Mouse (Mus musculus) heart, adult 11 months (tissue): ENCODE measurements around the gene Tppp3.

Source experiments
- DNase-seq: peaks from one replicate; pipeline ENCODE4 v3.0.0; 2022

Gene Tppp3

DNA sequence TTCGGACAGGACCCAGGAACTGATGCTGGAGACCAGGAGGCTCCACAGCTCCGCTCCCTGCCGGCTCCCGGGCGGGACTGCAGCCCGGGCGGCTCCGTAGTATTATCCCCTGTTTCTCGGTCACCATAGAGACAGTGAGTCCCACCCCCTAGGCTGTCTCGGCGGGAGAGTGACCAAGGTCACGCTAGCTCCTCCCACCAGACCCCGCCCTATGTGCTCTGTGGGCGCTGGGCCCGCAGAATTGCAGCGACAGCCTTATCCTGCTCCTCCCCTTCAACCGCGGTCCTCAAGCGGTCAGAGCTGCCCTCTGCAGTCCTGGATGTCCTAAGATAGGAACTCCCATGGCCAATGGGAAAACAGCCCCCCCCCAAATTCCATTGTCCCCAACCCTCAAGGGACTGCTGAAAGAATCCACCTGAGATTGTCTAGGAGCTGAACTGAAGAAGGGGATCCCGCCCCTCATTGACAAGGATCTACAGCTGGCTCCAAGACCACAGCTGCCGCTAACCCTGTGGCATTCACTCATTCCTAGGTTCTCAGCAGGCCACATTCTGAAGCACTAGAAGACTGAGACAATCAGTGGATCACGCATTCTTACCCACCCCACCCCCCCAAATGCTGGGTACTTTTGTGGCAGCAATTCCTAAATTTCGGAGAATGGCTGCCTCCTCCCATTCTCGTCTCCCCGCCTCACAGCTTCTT, at the start of gene Tppp3:
TSS of gene Tppp3 (minus strand) at position 213 of the 702 bp plus-strand sequence.
- DNase-seq: peak; percentile 100

DNA sequence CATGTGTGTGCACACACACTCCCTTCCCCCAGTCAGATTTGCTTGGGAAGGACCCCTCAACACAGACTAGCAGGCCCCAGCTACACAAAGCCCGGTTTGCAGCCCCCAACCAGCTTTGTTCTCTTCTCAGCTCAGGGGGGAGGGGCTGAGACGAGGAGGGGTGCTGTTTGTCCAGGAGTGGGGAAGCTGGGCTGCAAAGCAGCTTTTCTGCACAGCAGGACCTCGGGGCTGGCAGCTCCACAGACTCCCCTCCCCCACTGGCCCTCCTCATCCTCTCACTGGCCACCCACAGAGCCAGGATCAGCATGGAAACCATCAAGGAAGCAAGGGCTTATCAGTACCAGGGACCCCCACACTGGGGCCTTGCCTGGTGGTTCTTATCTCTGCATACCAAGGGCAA, 49.7 kb upstream of the Tppp3 start:
- DNase-seq: no peak

DNA sequence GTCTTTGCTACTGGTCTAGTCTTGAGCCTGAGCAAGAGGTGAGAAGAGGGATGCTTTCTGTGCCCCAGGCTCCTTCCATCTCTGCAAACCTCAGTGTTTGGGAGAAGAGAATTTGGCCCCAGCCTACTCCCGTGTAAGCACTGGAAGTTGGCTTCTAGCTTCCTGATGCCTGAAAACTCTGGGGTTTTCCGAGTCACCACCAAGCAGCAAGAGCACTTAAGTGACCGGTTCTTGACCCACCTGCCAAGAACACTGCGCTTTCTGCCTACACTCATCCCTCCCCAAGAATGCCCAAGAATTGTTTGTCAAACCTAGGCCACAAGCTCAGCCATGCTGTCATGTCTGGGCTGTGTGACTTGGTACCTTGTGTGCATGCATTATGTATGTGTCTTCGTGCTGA, 49.2 kb upstream of the Tppp3 start:
- no peak for DNase-seq

DNA sequence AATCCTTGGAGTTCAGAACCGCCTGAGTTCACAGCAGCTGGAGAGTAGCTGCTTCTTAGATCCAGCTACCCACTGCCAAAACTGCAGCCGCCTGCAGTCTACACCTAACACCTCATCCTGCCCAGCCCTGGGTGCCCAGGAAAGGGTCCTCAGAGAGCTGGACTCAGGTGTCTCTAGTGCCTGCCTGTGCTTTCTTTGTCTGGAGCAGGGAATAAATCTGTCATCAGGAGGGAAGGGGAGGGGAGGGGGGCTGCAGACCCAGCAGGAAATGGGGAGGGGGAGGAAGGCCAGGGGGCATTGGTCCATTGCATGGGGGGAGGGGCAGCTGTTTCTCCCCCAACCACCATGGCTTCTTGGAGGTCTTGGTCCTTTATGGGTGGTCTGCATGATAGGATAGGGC, 48.3 kb upstream of the Tppp3 start:
- peak; percentile 92 for DNase-seq

DNA sequence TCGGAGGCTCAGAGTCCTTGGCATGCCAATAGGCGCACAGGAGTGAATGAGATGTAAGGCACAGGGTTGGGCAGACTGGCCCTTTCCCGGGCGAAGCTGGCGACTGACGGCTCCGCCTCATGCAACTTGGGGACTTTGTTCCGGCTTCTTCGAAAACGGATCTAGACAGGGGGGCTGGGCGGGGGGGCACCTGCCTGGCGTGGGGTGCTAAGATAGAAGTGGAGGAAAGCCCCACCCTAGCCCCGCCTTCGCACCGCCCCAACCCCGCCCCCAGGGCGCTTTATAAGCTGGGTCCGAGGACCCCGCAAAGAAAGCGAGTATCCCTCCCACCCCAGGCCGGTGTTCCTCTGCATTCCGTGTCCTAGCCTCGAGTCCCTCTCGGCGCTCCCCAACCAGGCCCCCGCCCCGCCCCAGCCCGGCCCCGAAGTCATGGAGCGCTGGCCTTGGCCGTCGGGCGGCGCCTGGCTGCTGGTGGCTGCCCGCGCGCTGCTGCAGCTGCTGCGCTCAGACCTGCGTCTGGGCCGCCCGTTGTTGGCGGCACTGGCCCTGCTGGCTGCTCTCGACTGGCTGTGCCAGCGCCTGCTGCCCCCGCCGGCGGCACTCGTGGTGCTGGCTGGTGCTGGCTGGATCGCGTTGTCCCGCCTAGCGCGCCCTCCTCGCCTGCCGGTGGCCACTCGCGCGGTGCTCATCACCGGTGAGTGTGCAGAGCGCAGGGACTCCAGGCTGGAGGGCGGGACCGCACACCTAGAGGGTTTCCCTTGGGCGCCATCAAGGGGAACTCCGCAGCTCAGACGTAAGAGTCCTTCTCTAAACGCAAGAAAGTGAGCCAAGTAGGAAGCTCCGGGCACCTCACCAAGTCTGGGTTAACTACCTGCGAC, 47.3 kb upstream of the Tppp3 start, which contains the start of gene Hsd11b2:
TSS of gene Hsd11b2 (plus strand) at position 320 of the 878 bp plus-strand sequence.
- peak; percentile 95 for DNase-seq

DNA sequence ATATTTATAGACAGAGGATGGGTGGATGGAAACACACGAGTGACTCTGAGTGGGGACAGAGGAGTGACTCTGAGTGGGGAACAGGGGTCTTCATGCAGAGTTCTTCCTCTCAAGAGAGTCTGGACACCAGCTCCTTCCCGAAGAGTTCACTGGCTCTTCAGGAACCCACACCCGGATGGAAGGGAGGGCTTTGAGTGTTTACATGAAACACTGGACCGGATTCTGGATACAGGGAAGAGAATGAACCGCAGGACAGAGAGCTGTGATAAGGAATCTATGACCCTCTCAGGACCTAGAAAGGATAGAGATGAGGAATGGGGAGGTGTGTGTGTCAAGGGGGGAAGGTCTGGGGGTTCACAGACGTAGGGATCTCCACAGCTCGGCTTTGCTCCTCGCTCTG, 46.0 kb upstream of the Tppp3 start:
- peak; percentile 90 for DNase-seq

DNA sequence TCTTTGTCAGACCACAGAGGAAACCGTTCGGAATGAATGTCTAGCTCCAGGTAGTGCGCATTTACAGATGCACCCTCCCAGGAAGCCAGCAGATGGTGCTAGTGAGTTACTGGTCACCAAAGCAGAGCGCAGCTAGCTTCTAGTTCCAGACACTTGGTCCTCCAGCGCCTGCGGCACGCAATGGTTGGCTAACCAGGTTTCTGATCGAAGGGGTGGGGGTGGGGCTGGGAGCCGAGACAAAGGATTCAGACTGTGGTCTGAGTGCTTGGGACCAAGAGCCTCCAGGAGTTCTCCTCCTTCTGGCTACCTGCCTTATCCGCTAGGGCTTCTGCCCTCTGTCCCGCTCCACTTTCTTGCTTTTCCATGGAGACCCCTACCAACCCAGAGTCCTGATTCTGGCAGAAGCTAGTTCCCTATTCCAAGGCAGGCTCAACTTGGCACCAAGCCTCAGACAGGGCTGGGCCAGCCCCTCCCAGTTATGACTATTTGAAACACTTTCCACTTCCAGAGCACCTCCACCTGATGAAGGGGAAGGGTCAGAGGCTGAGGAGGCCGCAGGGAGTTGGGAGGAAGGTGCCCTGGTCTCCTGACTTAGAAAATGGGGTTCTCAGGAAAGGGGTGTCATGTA, 44.8 kb upstream of the Tppp3 start:
- DNase-seq: peak; percentile 96

DNA sequence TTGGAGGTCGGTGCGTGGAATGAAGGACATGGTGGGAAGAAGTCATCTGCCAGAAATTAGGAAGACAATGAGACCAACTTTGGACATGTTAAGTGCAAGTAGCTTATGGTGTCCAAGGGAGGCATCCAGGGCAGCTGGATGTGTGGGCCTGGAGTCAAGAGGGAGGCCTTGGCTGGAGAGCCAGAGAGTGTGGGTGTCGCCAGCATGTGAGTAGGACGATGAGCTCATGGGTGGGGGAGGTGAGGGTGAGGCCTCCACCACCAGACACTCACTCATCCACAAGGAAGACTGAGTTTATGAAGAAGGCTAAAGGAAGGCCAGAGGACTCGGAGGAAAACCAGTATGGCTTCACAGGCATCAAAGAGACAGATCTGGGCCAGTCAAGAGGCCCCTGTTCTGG, 43.3 kb upstream of the Tppp3 start:
- DNase-seq: peak; percentile 96

DNA sequence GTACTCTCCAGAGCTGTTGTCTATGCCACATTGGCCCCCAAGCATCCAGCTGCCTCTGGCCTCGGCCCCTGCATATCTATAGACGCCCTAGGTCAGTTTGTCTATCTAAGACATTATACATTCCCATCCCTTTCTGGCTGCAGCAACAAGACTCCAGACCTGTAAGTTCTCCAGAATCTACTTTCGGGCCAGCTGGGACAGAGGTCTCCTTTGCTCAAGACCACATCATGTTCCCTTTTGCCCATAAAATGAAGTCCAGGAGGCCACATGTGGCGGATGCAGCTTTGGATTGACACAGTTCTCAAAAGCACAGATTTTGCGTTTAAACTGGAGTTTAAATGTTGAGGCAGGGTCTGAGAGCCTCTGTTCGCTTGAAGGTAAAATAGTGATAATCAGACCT, 42.9 kb upstream of the Tppp3 start:
- DNase-seq: peak; percentile 86

DNA sequence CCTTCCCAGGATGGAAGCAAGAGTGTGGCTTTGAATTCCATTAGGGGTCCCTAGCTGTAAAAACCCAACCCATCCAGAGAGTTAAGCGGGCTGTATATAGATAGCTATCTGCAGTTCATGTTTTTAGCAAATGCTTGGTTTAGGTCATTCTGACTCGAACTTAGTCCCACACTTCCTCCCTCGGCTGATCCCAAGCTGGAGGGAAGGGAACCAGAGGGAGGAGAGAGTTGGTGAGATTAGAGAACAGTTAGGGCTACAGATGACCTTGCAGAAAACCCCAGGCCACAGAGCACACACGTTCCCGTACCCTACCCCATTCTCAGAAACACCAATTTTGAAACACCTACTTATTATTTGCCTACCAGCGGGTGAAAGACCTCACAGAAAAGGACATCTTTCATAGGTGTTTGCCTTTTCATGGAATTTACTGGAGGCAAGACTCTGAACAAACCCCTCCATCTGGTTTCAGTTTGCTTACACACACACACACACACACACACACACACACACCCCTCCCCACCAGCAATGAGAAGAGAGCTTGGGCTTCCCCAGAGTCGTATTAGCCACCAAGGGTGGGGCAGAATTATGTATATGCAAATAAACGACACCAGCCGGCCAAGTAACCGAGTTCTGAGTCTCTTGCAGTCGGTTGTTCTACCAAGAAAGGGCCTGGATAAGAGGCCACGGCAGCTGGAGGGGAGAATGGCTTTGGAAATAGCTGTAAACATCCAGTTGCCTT, 38.8 kb upstream of the Tppp3 start:
- DNase-seq: no peak

DNA sequence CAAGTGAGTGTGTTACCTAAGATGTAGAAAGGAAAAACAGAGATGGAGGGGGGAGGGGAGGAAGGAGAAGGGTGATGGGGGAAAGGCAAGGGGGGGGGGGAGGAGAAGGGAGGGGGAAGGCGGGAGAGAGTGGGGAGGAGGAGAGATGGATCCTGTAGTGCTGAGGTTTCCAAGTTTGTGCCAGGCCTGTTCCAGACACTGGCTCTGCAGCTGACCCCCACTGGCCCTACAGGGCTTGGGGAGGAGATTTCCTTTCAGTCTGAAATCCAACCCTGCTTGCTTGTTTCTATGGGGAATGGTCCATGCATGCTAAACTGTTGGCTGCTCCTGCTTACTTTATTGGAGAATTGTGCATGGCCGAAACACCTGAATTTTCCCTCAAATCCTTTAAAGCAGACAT, 37.4 kb upstream of the Tppp3 start:
- no peak for DNase-seq

DNA sequence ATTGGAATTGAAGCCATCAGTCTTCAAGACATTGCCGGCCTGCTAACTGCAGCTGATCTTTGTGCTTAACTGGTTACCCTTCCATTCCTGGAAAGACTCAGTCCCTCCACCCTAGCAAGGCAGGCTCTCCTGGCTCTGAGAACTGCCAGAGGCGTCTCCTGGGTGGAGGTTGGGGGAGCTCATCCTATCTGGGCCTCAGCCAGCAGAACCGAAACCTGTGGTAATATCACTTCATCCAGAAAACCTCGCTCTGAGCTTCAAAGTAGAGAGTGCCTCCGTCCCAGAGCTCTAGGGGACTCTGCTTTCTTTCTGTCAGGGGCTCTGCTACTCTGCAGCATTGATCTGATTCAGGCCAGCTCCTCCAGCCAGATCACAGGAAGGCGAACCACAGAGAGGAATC, 35.7 kb upstream of the Tppp3 start:
- DNase-seq: peak; percentile 93

DNA sequence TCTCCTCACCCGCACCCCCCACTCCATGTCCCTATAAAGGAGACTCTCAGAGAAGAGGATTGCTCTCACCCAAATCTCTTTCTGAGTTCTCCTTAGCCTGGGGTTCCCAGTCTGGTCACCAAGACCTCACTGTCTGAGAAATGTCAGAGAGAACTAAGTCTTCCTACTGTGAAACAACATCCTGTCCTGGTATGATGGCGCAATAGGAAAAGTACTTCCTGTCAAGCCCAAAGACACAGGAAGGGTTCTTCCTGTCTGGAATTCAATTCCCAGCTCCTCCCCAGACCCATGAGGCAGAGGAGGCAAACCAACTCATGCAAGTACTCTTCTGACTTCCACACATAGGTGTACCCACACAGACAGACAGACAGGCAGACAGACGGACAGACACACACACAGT, 33.3 kb upstream of the Tppp3 start:
- peak; percentile 95 for DNase-seq

DNA sequence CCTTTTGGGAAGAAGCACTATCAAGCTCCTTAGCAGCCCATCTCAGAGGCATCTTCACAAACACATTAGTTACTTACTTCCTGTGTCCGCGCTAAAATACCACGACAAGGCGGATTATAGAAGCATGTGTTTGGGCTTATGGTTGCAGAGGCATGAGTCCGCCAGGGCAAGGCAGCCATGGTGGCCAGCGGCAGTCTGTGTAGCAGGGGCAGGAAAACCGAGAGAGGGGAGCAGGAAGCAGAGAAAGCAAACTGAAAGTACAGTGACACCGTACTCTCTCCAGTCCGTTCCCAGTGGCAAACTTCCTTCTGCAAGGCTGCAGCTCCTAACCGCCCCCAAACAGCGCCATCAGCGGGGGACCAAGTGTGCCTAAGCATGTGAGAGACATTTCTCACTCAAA, 28.5 kb upstream of the Tppp3 start:
- DNase-seq: peak; percentile 93

DNA sequence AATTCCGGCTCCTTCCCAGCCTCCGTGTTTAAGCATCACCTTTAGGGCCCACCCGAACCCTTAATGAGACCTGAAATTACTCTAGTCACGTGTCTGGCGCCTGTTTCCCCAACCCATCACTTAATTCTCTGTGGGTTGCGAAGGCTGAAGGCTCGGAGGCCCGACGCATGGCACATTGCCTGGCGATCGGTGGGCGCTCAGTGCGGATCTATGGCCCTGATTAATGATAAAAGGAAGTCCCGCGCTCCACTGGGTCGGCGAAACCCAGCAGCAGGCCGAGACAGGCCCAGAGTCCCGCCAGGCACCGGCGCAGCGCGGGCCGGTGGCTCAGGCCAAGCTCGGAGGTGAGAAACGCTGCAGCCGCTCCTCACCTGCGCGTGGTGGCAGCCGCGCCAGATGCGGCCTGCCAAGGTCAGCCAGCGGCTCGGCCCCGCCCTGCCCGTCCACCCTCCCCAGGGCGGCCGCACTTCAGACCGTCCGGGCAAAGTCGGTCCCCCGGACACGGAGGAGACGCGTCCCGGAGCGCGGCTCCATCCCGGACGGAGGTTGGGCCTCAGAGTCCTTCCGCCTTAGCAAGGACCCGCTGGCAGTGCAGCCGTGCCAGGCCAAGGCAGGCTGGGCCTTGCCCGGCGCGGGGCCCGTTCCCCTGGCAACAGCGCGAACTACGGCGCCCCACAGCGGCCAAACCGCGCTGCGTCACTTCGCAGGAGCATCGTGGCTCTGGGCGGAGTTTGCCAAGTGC, 25.3 kb upstream of the Tppp3 start, which contains the start of gene Zdhhc1:
TSS of gene Zdhhc1 (minus strand) at position 464 of the 742 bp plus-strand sequence.
- DNase-seq: peak; percentile 99

DNA sequence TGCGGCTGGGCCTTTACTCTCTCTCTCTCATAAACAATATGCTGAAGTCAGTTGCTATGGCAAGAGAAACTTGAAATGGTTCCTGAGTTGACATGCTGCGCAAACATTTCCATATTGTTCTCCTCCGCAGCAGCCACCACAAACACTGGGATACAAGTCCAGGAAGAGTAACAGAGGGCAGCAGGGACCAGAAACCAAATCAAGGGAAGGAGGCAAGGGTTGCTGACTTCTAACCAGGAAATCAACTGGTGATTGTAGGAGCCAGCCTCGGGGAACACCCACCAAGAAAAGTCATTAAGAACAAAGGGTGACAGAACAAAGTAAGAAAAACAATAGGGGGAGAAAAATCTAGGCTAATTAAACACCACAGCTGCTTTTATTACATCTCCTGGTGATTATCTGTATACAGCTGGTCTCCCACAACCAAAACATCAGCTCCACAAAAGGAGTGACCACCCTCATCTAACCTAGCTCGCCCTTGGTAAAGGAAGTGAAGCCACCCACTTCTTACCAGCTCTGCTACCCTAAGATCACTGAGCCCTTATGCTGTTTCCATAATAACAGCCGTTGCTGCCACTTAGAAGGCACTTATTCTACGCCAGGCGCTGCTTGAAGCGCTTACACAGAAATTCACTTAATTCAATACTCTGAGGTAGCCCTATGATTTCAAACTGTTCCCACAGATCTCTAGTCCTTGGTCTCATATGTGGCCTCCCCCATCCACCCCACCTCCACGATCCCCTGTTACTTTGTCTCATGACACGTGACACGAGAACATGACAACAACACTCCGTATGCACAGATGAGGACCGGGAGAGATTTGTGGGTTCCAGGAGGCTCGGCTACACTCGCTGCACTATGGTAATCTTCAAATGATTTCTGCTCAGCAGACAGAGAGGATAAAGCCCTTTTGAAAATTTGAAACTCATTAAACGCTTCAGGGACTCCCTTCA, 24.3 kb upstream of the Tppp3 start:
- peak; percentile 89 for DNase-seq

DNA sequence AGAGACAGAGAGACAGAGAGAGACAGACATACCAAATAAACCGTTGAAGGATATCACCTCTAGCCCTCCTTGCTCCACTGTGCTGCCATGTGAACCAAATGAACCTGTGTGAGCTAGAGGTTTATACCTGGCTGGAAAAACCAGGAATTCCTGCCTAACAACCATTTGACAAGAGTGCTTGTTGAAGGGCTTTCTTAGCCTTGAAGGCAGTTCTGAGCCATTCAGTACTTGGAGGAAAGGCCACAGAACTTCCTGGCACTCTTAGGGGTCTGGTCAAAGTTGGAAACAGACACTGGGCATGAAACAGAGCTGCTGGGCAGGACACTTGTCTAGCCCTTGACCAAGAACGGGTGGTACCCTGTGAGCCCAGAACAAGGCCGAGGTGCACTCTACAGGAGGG, 23.2 kb upstream of the Tppp3 start:
- no peak for DNase-seq

DNA sequence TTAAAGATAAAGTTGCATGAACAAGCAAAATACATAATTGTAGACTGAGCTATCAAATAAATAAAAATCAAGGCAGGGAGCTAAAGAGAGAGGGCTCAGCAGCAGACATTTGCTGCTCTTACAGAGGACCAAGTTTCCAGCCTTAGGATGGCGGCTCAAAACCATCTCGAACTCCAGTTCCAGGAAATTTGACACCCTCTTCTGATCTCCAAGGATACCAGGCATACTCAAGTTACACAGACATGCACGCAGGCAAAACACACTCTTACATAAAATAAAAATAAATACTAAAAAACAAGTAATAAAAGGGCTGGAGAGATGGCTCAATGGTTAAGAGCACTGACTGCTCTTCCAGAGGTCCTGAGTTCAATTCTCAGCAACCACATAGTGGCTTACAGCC, 22.2 kb upstream of the Tppp3 start:
- DNase-seq: no peak

DNA sequence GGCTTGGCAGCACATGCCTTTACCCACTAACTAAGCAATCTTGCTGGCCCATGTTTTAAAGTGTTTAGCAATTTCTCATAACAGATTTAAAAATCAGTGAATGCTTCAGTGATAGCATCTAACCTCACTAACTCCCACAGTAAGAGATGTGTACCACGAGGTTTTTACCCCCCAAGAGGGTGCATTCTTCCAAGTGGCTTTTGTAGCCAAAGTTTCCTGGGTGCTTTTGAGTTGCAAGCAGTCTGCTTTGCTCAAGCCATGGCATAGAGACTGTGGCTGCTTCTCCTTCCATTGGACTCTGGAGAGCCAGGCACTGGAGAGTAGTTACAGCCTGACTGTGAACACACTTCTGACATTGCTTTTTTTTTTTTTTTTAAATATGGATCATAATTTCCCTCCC, 18.0 kb upstream of the Tppp3 start:
- no peak for DNase-seq

DNA sequence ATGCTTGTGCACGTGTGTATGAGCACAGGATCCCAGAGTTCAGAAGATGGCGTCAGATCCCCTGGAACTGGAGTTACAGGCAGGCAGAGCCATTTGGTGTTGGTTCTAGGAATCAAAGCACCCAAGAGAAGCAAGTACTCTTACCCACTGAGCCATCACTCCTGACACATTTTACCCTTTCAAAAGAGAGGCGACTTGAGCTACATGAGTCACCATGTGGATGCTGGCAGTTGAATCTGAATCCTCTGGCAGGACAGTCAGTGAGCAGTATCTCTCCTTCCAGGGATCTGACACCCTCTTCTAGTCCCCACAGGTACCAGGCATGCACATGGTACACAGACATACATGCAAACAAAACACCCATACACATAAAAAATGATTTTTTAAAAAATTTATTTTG, 16.8 kb upstream of the Tppp3 start:
- DNase-seq: no peak

DNA sequence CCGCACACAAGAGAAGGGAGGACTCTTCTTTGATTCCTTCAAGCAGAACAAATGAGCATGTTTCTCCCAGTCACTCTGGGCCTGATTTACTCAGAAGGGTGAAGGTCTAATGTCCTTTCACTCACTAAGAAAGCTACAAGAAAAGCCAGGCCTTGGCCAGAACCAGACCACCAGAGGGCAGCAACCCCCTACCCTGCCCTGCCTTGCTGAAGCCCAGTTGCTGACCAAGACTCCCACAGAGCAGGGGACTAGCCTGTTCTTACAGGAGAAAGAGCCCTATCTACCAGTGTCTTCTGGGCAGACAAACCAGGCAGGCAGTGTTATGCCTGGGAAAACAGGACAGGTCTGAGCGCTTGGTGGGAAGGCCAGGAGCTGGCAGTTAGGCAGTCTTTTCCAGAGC, 13.1 kb upstream of the Tppp3 start:
- peak; percentile 96 for DNase-seq
